Mouse (Mus musculus) brain, adult 2 months (tissue): ENCODE measurements around the gene Apaf1.

ENCODE experiments used
- DNase-seq: peaks from one replicate; pipeline ENCODE4 v3.0.0; 2011; ENCODE audit warnings: low read depth, low spot score

The Apaf1 gene

DNA sequence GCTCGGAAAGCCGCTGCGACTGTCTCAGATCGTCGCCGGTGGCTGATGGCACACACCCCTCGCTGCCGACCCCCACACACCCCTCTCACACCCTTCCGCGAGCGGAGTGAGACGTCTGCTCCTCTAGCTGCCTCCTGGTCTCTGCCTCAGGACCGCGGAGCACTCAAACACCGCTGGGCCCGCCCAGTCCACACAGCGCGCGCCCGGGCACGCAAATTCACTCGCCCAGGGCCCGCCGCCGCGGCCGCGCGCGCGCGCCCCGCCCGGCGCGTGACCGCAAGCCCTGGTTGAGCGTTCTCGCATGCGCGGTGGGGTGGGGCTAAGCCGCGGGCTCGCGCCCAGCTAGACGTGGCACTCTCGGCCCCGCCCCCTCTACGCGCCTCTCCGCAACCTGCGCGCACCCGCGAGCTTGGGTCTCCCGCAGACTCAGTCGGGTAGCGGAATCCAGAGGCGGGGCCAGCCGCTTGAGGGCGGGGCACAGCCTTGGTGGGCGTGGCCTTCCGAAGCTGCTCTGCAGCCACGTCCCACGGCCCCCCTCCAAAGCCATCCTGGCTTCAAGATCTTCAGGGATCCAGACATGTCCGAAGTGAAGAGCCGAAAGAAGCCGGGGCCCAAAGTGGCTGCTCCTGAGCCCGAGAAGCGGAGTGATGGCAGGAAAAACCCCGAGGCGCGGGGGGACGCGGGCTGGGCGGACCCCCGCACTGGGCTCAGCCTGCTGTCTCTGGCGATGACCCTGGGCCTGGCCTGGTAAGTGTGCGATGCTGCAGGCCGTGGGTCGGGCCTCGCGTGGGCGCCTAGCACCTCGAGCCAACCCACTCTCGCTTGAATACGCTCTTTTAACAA lies at the start of gene Apaf1, which contains the start of gene Ikbip:
Gene Apaf1, minus strand, starts transcription at position 221 of the 843 bp plus-strand sequence.
Gene Ikbip, plus strand, starts transcription at position 391 of the 843 bp plus-strand sequence.
- peak; percentile 99 for DNase-seq

DNA sequence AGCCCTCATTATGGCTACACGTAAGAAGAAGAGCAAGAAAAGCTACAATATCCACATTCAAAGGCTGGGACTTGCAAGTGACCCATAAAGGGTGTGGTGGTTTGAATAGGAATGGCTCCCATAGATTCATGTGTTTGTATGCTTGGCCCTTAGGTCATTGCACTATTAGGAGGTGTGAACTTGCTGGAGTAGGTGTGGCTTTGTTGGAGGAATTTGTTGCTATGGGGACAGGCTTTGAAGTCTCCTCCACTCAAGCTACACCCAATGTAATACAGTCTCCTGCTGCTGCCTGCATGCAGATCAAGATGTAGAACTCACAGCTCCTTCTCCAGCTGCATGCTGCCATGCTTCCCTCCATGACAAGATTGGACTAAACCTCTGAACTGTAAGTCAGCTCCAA lies 49.0 kb upstream of the Apaf1 start:
- DNase-seq, result no peak

- DNase-seq, result no peak
Measured at GRCm38 (mm10) chr10:91130792-91131191, 48.2 kb upstream of the Apaf1 start.

- DNase-seq, result no peak
Measured at GRCm38 (mm10) chr10:91128551-91129160, 46.1 kb upstream of the Apaf1 start.

GRCm38 (mm10) chr10:91127395-91127794 lies 44.8 kb upstream of the Apaf1 start:
- no peak for DNase-seq

DNA sequence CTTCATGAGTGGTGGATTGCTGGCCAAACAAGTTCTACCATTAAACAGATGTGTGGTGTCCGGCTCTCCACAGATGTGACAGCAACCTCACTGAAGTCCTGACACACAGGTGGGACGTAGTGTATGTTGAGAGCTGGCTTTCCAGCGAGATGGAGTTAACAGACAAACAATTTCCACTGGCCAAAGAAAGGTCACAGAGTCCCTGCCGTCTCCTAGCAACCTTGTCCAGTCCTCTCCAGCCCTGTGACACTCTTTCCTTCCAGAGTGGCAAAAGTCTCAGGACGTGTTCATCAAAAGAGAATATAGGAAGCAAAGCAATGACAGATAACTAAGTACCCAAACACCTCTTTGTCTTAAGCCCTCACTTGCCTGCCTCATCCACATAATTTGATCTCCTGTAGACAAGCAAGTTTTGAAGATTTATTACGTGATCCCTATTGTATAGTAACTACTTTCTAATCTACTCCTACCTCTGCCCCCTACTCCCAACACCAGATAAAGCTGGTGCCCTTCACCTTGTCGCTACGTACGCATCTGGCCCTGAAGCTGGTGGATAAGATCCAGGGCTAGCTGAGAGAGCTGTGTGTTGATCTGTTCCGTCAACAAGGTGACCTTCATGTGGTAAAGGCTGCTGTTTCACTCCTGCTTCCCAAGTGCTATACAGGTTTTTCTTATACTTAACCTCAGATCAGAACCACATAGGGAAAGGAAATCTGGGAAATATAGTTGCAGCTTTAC lies 44.2 kb upstream of the Apaf1 start:
- no peak for DNase-seq

- peak; percentile 100 for DNase-seq
Measured at GRCm38 (mm10) chr10:91123828-91124822, 41.6 kb upstream of the Apaf1 start, which contains the start of gene Slc25a3. TSS of gene Slc25a3 (minus strand) at chr10:91124059.

GRCm38 (mm10) chr10:91123281-91123827 lies 40.8 kb upstream of the Apaf1 start:
- DNase-seq, result peak; percentile 35

GRCm38 (mm10) chr10:91122646-91123045 lies 40.1 kb upstream of the Apaf1 start:
- peak; percentile 22 for DNase-seq

DNA sequence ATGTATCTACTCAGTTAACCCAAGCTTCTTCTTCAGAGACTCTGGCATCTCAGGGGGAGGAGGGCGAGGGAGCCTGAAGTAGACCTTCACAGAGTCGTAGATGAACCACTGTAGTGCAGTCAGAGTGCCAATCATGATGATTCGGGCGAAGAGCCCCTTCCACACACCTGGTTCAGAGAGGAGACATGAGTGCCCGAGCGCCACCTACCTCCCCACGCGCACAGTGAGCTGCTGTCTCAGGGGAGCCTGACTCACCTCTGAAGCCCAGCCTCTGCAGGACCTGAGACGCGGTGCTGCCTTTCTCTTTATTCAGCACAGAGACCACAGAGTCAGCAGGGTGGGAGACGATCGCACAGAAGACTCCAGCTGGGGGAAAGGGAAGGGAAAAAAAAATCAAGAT lies 34.4 kb upstream of the Apaf1 start:
- DNase-seq, result peak; percentile 18

- DNase-seq, result no peak
Measured at GRCm38 (mm10) chr10:91109841-91110240, 27.3 kb upstream of the Apaf1 start.

DNA sequence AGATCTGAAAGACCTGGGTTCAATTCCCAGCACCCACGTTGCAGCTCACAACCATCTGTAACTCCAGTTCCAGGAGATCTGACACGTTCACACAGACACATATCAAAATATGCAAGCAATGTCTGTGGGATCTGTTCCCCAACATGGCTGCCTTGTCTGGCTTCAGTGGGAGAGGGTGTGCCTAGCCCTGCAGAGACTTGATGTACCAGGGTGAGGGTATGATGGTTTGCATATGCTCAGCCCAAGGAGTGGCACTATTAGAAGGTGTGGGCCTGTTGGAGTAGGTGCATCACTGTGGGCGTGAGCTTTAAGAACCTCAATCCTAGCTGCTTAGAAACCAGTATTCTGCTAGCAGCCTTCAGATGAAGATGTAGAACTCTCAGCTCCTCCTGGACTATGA lies 23.4 kb upstream of the Apaf1 start:
- no peak for DNase-seq

DNA sequence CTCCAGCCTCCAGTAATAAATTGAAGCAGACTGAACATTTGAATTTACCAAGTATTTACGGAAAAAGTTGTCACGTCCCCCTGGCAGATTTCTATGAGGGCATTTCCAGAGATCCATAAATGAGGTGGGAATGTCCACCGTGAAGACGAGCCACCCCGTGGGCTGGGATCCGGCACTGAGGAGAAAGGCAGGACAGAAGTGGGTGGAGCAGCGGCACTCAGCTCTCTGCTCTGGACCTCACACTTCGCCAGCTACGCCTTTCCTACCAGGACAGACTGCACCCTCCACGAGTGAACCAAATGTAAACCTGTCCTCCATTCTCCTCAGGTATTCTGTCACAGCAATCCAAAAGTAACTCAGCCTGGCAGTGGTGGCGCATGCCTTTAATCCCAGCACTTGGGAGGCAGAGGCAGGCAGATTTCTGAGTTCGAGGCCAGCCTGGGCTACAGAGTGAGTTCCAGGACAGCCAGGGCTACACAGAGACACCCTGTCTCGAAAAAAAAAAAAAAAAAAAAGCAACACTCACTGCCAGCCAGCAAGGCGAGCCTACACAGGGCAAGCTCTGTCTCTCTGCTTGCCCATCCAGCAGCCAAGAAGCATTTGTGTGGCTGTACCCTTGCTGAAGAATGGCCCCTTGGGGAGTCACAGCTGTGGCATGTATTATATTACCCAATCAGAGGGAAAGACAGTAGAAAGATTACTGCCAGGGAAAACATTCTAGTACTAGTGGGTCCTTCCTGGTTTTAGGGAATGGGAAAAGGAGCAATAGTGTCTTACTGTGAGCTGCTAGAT lies 20.4 kb upstream of the Apaf1 start:
- no peak for DNase-seq

DNA sequence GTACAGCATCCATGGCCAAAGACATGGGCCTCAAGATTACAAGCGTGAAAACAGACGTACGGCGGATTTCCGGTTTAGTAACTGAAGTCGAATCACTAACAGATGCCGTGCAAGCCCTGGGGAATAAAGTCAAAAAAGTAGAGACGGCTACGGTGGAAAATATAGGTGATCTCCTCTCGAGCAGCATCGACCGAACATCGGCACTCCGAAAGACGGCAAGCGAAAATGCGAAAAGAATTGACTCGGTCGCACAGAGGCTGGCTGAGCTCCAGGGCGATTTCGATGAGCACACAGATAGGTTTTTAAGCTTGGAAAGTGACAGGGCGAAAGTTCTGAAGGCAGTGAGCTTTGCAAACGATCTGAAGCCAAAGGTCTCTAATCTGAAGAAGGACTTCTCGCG lies 19.4 kb upstream of the Apaf1 start:
- DNase-seq, result no peak

DNA sequence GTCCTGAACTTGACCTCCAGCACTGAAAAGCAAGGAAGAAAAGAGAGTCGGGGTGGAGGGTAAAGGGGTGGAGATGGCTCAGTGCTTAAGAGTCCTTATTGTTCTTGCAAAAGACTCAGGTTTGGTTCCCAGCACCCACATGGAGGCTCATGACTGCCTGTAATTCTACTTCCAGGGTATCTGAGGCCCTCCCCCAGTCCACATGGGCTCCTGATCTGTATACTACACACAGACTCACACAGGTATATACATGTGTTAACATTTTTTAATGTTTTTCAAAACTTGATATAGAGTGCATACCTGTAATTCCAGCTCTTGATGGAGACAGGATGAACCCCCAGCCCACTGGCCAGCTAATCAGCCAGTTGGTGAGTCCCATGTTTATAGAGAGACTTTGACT lies 17.5 kb upstream of the Apaf1 start:
- DNase-seq, result no peak

DNA sequence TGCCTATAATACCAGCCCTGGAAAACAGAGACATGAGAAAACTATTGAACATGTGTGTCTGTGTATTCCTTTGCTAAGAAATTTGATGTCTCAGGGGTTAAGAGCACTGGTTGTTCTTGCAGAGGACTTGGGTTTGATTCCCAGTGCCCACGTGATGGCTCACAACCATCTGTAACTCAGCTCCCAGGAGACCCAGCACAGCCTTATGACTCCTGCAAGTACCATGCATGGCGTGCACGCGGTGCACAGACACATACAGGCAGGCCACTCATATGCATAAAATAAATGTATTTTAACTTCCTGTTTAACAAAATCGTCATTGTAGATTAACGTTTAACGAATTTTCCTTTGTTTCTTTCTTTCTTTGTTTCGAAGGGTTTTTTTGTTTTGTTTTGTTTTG lies 15.5 kb upstream of the Apaf1 start:
- DNase-seq, result no peak

DNA sequence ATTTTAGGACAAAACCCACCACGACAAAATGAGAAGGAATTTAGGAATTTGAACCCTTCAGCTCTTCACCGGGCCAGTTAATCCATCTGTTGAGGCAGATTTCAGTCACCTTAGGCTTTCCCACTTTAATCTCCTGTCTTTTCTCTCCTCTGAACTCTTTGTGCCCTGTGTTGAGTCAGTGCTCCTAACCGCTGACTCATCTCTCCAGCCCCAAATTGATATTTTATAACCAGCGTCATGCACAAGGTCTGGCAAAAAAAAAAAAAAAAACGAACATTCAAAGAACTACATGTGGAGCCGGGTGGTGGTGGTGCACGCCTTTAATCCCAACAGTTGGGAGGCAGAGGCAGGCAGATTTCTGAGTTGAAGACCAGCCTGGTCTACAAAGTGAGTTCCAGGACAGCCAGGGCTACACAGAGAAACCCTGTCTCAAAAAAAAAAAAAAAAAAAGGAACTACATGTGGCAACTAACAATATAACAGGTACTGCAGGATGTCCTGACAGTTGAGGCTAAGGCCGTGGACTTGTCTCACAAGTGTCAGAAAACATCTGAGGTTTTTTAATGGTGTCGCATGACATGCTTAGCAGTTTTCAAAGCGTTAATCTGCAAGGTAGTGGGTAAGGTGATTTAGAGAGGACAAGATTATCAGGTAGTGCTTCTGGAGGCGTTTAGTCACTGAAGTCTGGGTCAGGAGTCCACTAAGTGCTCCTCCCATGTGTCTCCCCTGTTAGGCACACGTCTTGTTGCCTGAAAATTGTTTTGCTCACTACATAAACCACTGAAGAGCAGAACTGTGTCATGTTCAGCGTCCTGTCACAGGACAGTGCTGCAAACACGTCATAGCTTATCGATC lies 11.9 kb upstream of the Apaf1 start:
- no peak for DNase-seq

GRCm38 (mm10) chr10:91092812-91093211 lies 10.2 kb upstream of the Apaf1 start:
- DNase-seq, result peak; percentile 73

GRCm38 (mm10) chr10:91083393-91083927 lies 890 bp upstream of the Apaf1 start:
- DNase-seq, result peak; percentile 30
